Mouse (Mus musculus): ENCODE results near the gene Jmjd1c. TPM values are rescaled to one million over a fixed set of nuclear protein-coding genes. Genes with fewer than 3 reads are reported as not detected.
A peak's percentile ranks its signal among the peaks of the same experiment; 100 is the strongest.

Gene Jmjd1c
- polyA plus RNA-seq, 2 experiments = 34.5 to 52.2 TPM

GRCm38 (mm10) chr10:67061823-67062222, 34.1 kb upstream of the Jmjd1c start:
- Histone ChIP-seq H3K27ac (replicated peaks; ENCODE audit: low read depth, low read length) (peak overlapping the region; percentile 14; the same call in 1 of the 2 replicates), H3K27me3 (ENCODE audit: control insufficient read depth, insufficient read depth, low read length) (no peaks in the 10 kb centered on the region), H3K9me3 (ENCODE audit: control insufficient read depth, low read length) (no peaks in the 10 kb centered on the region), H3K4me1 (ENCODE audit: control insufficient read depth, insufficient read depth, low read length) (peaks cover 44% of the 10 kb centered on the region), H3K4me3 (replicated peaks; ENCODE audit: low read length) (no peak overlapping the region), H3K4me2 (replicated peaks; ENCODE audit: low read depth, low read length, severe bottlenecking) (0 out of 2 replicates have a peak overlapping the region, but pooled peaks have one; percentile 18), H3K9ac (ENCODE audit: low read depth, low read length, severe bottlenecking) (no peak overlapping the region), H3K36me3 (ENCODE audit: control insufficient read depth, insufficient read depth, low read length) (no peaks in the 10 kb centered on the region)
- no peak for ATAC-seq (ENCODE audit: low FRiP score, low read depth)
- DNase-seq (ENCODE audit: low spot score) = no peak
- no peak for TF ChIP-seq POLR2A (IDR thresholded peaks at IDR 0.05; ENCODE audit: borderline replicate concordance, extremely low read depth, insufficient read depth, insufficient read length)
- 63% methylated on average over 4 of the region's 4 CpGs for WGBS

- H3K9ac ChIP-seq (ENCODE audit: low read depth, low read length, severe bottlenecking) = no peak overlapping the region
- H3K4me2 ChIP-seq (replicated peaks; ENCODE audit: low read depth, low read length, severe bottlenecking) = no peak overlapping the region
- peaks cover 17% of the 10 kb centered on the region for H3K4me1 ChIP-seq (ENCODE audit: control insufficient read depth, insufficient read depth, low read length)
- H3K4me3 ChIP-seq (replicated peaks; ENCODE audit: low read length) = no peak overlapping the region
- 79% methylated on average over 7 of the region's 7 CpGs for WGBS
- TF ChIP-seq POLR2A (IDR thresholded peaks at IDR 0.05; ENCODE audit: borderline replicate concordance, extremely low read depth, insufficient read depth, insufficient read length) = no peak
- H3K36me3 ChIP-seq (ENCODE audit: control insufficient read depth, insufficient read depth, low read length) = no peaks in the 10 kb centered on the region
- no peak overlapping the region for H3K27ac ChIP-seq (replicated peaks; ENCODE audit: low read depth, low read length)
- no peak for DNase-seq (ENCODE audit: low spot score)
- no peaks in the 10 kb centered on the region for H3K9me3 ChIP-seq (ENCODE audit: control insufficient read depth, low read length)
- no peaks in the 10 kb centered on the region for H3K27me3 ChIP-seq (ENCODE audit: control insufficient read depth, insufficient read depth, low read length)
- no peak for ATAC-seq (ENCODE audit: low FRiP score, low read depth)
Observed at GRCm38 (mm10) chr10:67065277-67065887, 30.5 kb upstream of the Jmjd1c start.

- H3K9me3 ChIP-seq (ENCODE audit: control insufficient read depth, low read length) = no peaks in the 10 kb centered on the region
- peaks cover 11% of the 10 kb centered on the region for H3K4me1 ChIP-seq (ENCODE audit: control insufficient read depth, insufficient read depth, low read length)
- no peaks in the 10 kb centered on the region for H3K36me3 ChIP-seq (ENCODE audit: control insufficient read depth, insufficient read depth, low read length)
- 65% methylated on average over 5 of the region's 5 CpGs for WGBS
- H3K27ac ChIP-seq (replicated peaks; ENCODE audit: low read depth, low read length) = no peak overlapping the region
- no peak for TF ChIP-seq POLR2A (IDR thresholded peaks at IDR 0.05; ENCODE audit: borderline replicate concordance, extremely low read depth, insufficient read depth, insufficient read length)
- DNase-seq (ENCODE audit: low spot score) = no peak
- H3K9ac ChIP-seq (ENCODE audit: low read depth, low read length, severe bottlenecking) = no peak overlapping the region
- H3K4me2 ChIP-seq (replicated peaks; ENCODE audit: low read depth, low read length, severe bottlenecking) = no peak overlapping the region
- no peak for ATAC-seq (ENCODE audit: low FRiP score, low read depth)
- H3K4me3 ChIP-seq (replicated peaks; ENCODE audit: low read length) = no peak overlapping the region
- no peaks in the 10 kb centered on the region for H3K27me3 ChIP-seq (ENCODE audit: control insufficient read depth, insufficient read depth, low read length)
Observed at GRCm38 (mm10) chr10:67065927-67066326, 30.0 kb upstream of the Jmjd1c start.

- Histone ChIP-seq H3K9ac (ENCODE audit: low read depth, low read length, severe bottlenecking) (no peak overlapping the region), H3K27ac (replicated peaks; ENCODE audit: low read depth, low read length) (no peak overlapping the region), H3K4me1 (ENCODE audit: control insufficient read depth, insufficient read depth, low read length) (peaks cover 6% of the 10 kb centered on the region), H3K4me3 (replicated peaks; ENCODE audit: low read length) (no peak overlapping the region), H3K9me3 (ENCODE audit: control insufficient read depth, low read length) (no peaks in the 10 kb centered on the region), H3K4me2 (replicated peaks; ENCODE audit: low read depth, low read length, severe bottlenecking) (no peak overlapping the region), H3K36me3 (ENCODE audit: control insufficient read depth, insufficient read depth, low read length) (no peaks in the 10 kb centered on the region), H3K27me3 (ENCODE audit: control insufficient read depth, insufficient read depth, low read length) (no peaks in the 10 kb centered on the region)
- DNase-seq (ENCODE audit: low spot score) = no peak
- TF ChIP-seq POLR2A (IDR thresholded peaks at IDR 0.05; ENCODE audit: borderline replicate concordance, extremely low read depth, insufficient read depth, insufficient read length) = no peak
- no peak for ATAC-seq (ENCODE audit: low FRiP score, low read depth)
- WGBS = 77% methylated on average over 3 of the region's 3 CpGs
Observed at GRCm38 (mm10) chr10:67066421-67066820, 29.5 kb upstream of the Jmjd1c start.

GRCm38 (mm10) chr10:67069013-67069412, 26.9 kb upstream of the Jmjd1c start:
- no peak for ATAC-seq (ENCODE audit: low FRiP score, low read depth)
- Histone ChIP-seq H3K4me3 (replicated peaks; ENCODE audit: low read length) (no peak overlapping the region), H3K4me2 (replicated peaks; ENCODE audit: low read depth, low read length, severe bottlenecking) (no peak overlapping the region), H3K27me3 (ENCODE audit: control insufficient read depth, insufficient read depth, low read length) (no peaks in the 10 kb centered on the region), H3K9me3 (ENCODE audit: control insufficient read depth, low read length) (no peaks in the 10 kb centered on the region), H3K4me1 (ENCODE audit: control insufficient read depth, insufficient read depth, low read length) (no peaks in the 10 kb centered on the region), H3K27ac (replicated peaks; ENCODE audit: low read depth, low read length) (no peak overlapping the region), H3K9ac (ENCODE audit: low read depth, low read length, severe bottlenecking) (no peak overlapping the region), H3K36me3 (ENCODE audit: control insufficient read depth, insufficient read depth, low read length) (no peaks in the 10 kb centered on the region)
- no peak for DNase-seq (ENCODE audit: low spot score)
- WGBS = 80% methylated on average over 10 of the region's 10 CpGs
- no peak for TF ChIP-seq POLR2A (IDR thresholded peaks at IDR 0.05; ENCODE audit: borderline replicate concordance, extremely low read depth, insufficient read depth, insufficient read length)

Data from limb, embryonic 14.5 days (tissue).